Mouse (Mus musculus) kidney, adult 9 months (tissue): ENCODE measurements around the gene Akr1c14.
A peak's percentile ranks its signal among the peaks of the same experiment; 100 is the strongest.
"Not testable (repeated sequence)": the region's sequence is repeated elsewhere in the genome, so short reads cannot be mapped to it uniquely, and the experiment has no call there.

Experiments used
- DNase-seq: peaks from one replicate; pipeline ENCODE4 v3.0.0; 2022

Akr1c14 gene

DNA sequence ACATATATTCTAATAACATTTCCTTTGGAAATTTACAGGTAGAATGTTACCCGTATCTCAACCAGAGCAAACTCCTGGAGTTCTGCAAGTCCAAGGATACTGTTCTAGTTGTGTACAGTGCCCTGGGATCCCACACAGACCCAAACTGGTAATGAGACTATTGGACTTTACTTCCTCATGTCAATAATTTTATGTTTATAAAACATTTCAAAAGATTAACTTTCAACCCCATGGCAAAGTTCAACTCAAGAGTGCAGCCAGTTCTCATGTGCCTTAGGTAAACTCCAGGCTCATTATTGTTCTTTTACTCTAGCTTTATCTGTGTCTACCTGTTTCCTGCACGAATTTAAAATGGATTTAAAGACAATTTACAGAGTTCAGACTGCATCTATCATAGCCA, at the start of gene Akr1c14:
Gene Akr1c14, plus strand, starts transcription at position 293 of the 400 bp plus-strand sequence.
- peak; percentile 86 for DNase-seq

- DNase-seq, result peak; percentile 85
Measured at GRCm38 (mm10) chr13:4001687-4002086, 47.1 kb upstream of the Akr1c14 start.

- no peak for DNase-seq
Measured at GRCm38 (mm10) chr13:4010784-4011183, 38.0 kb upstream of the Akr1c14 start.

DNA sequence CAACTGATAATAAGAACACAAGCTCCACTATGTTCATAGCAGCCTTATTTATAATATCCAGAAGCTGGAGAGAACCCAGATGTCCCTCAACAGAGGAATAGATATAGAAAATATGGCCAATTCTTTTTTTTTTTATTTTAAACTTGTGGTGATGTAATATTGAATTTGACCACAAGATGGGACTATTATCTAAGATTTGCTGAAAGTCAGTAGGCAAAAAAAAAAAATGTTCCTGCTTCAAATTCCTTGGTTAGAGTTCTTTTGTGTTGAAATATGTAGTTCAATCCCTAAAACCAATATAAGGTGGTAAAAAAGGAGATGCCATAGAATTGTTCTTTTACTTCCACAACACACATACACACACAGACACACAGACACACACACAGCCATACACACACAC, 35.0 kb upstream of the Akr1c14 start:
- no peak for DNase-seq

GRCm38 (mm10) chr13:4029897-4030296, 18.9 kb upstream of the Akr1c14 start:
- peak; percentile 46 for DNase-seq

DNA sequence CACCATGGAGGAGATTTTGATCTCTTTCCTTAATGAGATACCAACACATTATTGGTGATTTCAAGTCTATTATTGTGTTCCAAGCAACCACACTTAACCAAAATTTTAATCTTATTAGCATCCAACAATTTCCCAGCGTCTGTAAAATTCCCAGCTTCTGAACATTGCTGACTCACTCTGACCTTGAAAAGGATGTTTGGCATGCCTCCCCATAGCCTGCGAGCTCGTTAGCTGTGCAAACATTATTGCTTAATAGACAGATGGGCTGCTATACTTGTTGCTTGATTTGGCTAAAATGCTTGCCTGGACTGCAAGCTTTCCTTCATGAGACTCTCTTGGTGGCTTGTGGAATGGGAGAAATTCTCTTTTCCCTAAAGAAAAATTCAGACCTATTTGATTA, 16.3 kb upstream of the Akr1c14 start:
- DNase-seq, result peak; percentile 50

DNA sequence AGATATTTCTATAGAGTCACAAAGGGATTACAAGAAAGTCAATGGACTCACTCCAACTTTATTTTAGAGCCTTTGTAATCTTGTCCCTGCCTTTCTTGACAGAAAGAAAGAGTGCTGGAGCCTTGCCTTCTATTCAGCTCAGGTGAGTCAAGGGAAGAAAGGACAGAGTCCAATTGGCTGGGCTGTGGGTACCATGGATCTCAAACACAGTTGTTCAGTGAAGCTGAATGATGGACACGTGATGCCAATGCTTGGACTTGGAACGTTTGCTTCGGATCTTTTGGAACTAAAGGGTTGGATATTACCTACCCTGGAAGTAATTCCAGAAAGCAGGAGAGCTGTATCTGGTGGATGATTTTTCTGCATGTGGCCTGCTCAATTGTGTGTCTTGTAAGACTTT, 13.8 kb upstream of the Akr1c14 start:
- DNase-seq, result peak; percentile 82

GRCm38 (mm10) chr13:4046113-4046512, 2.7 kb upstream of the Akr1c14 start:
- DNase-seq, result peak; percentile 25

DNA sequence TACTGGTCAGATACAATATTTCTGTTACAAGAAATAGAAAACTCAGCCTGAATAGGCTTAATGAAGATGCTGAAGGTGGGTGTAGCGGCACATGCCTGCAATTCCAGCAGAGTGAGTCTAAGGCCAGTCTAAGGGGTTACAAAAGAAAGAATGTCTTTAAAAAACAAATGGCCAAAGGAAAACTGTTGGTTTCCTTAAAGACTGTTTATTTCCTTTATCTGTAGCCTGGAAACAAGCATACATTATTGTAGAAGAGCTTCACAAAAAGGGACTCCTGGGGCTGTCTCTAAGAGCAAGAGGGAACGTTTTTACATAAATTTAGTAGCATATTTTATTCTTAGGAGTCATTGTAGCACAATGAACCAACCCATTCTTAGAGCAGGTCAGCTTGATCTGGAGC, 2.0 kb upstream of the Akr1c14 start:
- DNase-seq, result no peak

DNA sequence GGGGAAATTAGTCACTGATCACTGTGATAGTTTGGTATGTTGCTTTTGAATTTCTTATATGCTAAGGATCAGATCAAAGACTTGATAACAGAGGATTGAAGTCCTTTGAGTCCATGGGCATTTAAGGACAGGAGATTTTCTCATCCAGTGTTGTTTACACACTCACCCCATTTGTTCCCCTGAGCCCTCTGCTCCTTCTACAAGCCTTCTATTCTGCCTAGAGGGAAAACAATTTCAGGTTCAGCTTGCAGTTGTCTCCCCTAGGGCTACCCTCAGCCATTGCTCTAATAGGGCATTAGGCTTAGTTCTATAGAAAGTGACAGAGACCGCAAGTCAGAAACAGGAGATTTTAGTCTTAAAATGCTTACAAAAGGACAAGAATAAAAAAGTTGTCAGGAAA, 585 bp upstream of the Akr1c14 start:
- DNase-seq, result no peak

DNA sequence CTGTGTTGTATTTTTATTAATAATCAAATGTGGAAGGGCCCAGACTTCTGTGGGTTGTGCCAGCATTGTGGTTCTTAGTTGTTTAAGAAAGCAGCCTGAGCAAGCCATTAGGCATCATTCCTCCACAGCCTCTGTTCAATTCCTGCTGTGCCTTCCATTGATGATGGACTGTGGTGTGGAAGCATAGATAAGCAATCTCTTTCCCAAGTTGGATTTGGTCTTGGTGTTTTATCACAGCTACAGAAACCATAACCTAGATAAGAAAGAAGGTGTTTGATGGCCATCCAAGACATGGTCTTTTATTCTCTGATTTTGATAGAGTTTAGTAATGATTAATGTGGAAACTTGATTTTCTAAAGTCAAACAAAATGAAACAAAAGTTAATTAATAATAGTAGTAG, 844 bp downstream of the Akr1c14 start:
- DNase-seq, result no peak

DNA sequence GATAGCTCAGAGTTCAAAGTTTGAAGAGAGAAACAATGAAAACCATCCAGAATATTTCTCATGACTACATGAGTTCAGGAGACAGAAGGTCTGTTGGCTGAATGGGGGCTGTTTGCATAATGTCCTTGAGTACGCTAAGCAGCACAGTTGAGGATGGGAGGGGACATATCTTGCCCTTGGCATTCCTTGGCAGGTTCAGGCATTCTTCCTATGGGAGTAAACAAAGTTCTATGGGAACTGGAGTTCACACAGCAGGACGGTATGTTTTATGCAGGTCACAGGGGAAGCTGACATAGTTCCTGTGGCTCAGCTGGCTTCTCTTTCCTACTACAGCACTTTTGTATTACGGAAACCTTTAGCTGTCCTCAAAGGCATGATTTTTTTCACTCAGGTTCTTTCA, 6.6 kb downstream of the Akr1c14 start:
- no peak for DNase-seq

GRCm38 (mm10) chr13:4056211-4056610, 7.4 kb downstream of the Akr1c14 start:
- no peak for DNase-seq

GRCm38 (mm10) chr13:4058239-4058638, 9.4 kb downstream of the Akr1c14 start:
- DNase-seq, result not testable (repeated sequence)

- DNase-seq, result peak; percentile 44
Measured at GRCm38 (mm10) chr13:4059363-4059762, 10.6 kb downstream of the Akr1c14 start.

DNA sequence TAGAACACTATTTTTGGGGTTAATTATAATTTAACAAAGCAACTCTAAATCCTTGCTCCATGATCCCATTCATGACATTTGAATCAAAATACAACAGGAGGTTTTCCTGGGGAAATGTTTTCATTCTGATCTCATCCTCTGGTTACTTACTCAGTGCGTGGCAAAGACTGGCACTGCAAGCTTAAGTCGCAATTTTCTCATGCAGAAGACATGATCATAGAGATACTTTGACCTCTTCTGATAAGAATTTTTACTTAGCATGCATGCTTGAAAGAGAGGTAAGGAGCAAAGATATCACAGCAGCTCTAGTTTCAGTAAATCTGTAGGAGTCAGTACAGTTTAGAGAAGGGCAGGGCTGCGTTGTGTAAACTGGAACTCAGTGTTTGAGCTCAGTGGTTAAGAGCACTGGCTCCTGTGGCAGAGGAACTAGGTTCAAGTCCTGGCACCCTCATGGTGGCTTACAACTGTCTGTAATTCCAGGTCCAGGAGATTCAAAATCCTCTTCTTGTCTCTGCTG, 11.5 kb downstream of the Akr1c14 start:
- DNase-seq, result no peak

DNA sequence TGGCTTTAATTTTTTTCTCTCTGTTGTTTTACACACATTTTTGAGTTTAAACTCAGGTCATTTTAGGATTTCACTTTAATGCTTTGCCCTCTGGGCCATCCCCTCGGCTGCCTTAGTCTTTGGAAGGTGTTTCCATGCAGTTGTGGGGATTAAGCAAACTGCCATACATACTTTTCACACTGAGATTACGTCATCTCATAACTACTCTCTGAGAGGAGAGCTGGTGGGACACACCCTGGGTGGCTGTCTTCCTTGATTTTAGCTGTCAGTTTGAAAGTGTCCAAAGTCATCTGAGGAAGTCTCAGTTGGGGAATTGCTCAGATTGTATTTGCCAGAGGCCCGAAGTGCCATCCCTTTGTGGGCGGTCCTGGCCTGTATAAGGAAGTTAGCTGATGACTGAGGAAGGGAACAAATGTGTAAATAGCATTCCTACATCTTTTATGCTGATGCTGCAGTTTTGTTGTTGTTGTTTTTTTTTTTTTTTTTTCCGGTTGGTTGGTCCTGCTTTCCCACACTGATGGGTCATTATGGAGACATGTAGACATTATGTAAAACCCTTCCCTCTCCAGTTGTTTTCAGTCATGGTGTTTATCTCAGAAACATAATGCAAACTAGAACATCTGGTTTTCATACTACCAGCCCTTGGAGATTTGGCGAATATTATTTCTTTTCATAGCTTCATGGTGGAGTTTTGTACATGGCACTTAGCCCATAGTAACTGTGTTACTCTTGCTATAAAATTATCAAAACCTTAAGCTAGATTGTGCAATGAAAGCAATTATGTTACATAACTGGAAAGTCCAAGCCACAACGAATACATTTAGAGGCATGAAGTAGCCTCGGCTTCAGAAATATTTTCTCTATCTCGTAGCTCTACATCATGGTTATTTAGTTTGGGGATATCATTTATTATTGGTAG, 28.0 kb downstream of the Akr1c14 start:
- DNase-seq, result no peak

DNA sequence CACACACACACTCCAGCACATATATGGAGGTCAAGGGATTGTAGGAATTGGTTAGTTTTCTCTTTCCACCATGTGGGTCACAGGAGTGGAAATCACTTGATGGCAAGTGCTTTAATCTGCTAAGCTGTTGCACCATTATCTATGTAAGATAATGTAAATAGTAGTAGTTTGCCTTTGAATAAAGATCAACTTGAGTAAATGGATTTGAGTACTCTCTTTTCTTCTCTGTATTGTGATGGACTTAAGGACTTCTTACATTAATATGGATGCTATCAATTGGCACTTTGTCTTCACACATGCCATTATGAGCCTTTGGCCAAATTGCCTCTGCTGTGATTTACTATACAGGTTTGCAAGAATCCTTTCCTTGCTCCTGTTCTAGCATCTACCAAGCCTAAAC, 31.1 kb downstream of the Akr1c14 start:
- DNase-seq, result no peak

GRCm38 (mm10) chr13:4101691-4102090, 52.9 kb downstream of the Akr1c14 start:
- peak; percentile 71 for DNase-seq

DNA sequence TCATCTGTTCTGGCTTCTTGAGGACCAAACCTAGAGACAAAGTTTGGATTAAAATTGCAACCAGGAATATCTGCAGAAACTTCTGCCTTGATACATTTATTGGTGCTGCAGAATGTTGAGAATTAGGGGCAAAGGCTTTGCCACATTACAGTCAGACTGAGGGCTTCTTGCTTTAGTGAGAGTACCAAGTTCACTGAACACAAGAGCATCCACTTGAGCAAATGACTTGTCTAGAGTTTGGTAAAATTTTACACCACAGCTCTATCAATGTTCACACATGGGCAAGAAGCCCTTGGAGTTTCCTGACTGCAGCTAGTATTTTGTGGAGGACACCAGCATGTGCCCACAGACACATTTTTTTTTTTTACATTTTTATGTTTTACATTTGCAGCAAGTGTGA, 53.9 kb downstream of the Akr1c14 start:
- DNase-seq, result peak; percentile 73

DNA sequence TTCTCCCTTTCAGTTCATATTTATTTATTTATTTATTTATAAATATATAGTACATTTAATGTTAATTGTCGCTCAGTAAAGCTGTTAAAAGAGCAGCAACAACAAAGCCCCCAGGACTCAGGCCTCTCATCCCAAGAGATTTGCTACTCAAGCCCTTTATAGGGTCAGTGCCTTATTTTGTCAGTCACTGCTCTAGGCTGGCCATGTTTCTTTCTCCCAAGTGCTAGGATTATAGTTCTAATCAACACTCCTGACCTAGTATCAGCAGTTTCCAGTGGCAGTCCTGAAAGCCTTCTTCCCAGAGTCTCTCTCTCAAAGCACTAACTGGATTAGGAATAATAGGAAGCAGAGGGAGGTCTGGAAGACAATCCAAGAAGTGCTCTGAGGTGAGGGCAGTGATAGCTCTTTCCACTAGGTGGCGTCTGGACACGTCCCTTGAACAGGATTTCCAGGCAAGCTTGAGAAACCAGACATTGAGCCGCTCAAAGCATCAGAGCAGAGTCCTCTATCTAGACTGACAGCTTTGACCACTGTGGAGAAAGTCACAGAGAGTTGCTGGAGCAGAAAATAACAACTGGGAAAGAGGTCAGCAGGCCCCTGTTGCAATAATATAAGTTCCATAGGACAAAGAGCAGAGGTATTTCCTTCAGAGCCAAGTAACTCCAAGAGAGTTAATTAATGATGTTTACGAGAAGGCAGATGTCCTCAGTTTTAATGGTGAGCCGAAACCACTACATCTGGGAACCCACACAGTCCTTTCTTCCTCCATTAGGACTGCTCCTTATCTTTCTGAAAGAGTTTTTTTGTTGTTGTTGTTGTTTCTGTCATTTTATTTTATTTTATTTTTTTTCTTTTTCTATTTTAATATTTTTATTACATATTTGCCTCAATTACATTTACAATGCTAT, 61.7 kb downstream of the Akr1c14 start:
- DNase-seq, result peak; percentile 91

- no peak for DNase-seq
Measured at GRCm38 (mm10) chr13:4119181-4119904, 70.5 kb downstream of the Akr1c14 start.

DNA sequence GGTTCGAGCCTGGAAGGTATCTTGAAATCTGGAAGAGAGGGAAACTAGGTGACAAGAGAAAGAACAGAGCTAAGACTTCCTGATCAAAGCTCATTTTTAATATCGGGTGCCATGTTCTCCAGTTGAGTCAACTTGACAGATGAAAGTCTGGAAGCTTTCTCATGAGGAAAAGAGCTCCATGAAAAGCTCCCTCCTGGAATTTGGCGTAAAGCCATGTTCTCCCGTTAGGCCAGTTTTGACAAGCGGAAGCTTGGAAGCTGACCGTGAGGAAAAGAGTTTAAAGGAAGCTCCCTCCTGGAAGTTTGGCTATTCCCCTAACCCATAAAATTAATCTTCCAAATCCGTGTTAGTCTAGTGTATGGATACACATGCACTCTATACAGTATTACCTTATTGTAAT, 74.3 kb downstream of the Akr1c14 start:
- peak; percentile 54 for DNase-seq
